Mouse (Mus musculus) embryonic facial prominence, embryonic 13.5 days (tissue): ENCODE data around the gene Gm4559. TPM values are rescaled to one million over a fixed set of nuclear protein-coding genes. Genes with fewer than 3 reads are reported as not detected.
"Not testable (repeated sequence)": the region's sequence is repeated elsewhere in the genome, so short reads cannot be mapped to it uniquely, and the experiment has no call there.

Source experiments
- ATAC-seq: fragments of 200-750 bp; cut with Nextera tagmentation; 2 replicates; pipeline ENCODE4 v1.8.0; 2017; ENCODE audit warnings: low read depth; ENCODE audit not compliant: insufficient number of reproducible peaks, insufficient read depth, low FRiP score, low TSS enrichment
- H3K27ac ChIP-seq: fragments of 300-500 bp; sonication (generic); 2 replicates; pipeline ENCODE4 v1.5.1; 2015; ENCODE audit warnings: moderate library complexity, mild to moderate bottlenecking, inconsistent platforms
- H3K27me3 ChIP-seq: fragments of 300-500 bp; sonication (generic); 2 replicates; pipeline ENCODE4 v1.6.1; 2015; ENCODE audit warnings: mild to moderate bottlenecking, inconsistent platforms
- H3K36me3 ChIP-seq: fragments of 300-500 bp; sonication (generic); 2 replicates; pipeline ENCODE4 v1.6.1; 2015; ENCODE audit warnings: mild to moderate bottlenecking, inconsistent platforms
- H3K4me1 ChIP-seq: fragments of 300-500 bp; sonication (generic); 2 replicates; pipeline ENCODE4 v1.6.1; 2015; ENCODE audit warnings: inconsistent platforms
- H3K4me2 ChIP-seq: fragments of 300-500 bp; sonication (generic); 2 replicates; pipeline ENCODE4 v1.6.1; 2015; ENCODE audit warnings: moderate library complexity, mild to moderate bottlenecking, inconsistent platforms
- H3K4me3 ChIP-seq: fragments of 300-500 bp; sonication (generic); 2 replicates; pipeline ENCODE4 v1.5.1; 2015; ENCODE audit warnings: mild to moderate bottlenecking, inconsistent platforms
- H3K9ac ChIP-seq: fragments of 300-500 bp; sonication (generic); 2 replicates; pipeline ENCODE4 v1.6.1; 2015; ENCODE audit warnings: mild to moderate bottlenecking, inconsistent platforms
- H3K9me3 ChIP-seq: fragments of 300-500 bp; sonication (generic); 2 replicates; pipeline ENCODE4 v1.6.1; 2016; ENCODE audit warnings: inconsistent platforms
- WGBS: fragments of 180-500 bp; shearing (Covaris S2); methylation state at CpG from one replicate; pipeline ENCODE4 v1.1.7; 2015; ENCODE audit warnings: mixed read lengths; 5-methylcytosine and 5-hydroxymethylcytosine counted together
- polyA plus RNA-seq: library from polyadenylated mRNA; unstranded; fragments of >200 nt; fragmentation: Nextera tagmentation; extraction: Ambion mirVana; gene quantifications from 2 replicates; pipeline ENCODE4 v1.2.1, GENCODE M21; 2015

The Gm4559 gene
- not detected in 2 replicates for polyA plus RNA-seq

DNA sequence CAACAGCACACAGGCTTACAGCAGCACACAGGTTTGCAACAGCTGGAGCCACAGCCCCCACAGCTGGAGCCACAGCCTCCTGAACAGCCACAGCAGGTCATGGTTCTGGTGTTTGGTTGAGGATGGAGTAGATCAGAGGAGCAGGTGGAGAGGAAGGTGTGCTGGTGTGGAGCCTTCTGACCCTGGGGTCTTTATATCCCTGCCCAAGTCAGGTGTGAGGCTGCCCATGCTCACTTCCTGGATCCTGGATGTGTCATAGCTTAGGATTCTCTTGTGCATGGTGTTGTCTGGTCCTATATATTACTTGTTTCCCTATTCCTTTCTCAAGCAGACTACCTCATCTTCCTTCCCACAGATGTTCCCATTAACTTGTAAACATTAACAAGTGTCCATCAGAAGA, at the start of gene Gm4559:
Gene Gm4559 (minus strand): TSS at position 101 of the 400 bp plus-strand sequence.
- not testable (repeated sequence) for H3K9ac ChIP-seq, H3K27me3 ChIP-seq, H3K4me1 ChIP-seq, H3K36me3 ChIP-seq, ATAC-seq, H3K27ac ChIP-seq, H3K4me3 ChIP-seq, H3K9me3 ChIP-seq, H3K4me2 ChIP-seq

GRCm38 (mm10) chr7:142323396-142324117, 49.4 kb upstream of the Gm4559 start:
- Histone ChIP-seq H3K4me1 (peaks cover 18% of the 10 kb centered on the region), H3K27ac (no peak overlapping the region), H3K27me3 (no peaks in the 10 kb centered on the region), H3K9ac (no peak overlapping the region), H3K36me3 (no peaks in the 10 kb centered on the region), H3K9me3 (no peaks in the 10 kb centered on the region), H3K4me2 (no peak overlapping the region), H3K4me3 (no peak overlapping the region)
- no peak for ATAC-seq
- 82% methylated on average over 12 of the region's 12 CpGs for WGBS

DNA sequence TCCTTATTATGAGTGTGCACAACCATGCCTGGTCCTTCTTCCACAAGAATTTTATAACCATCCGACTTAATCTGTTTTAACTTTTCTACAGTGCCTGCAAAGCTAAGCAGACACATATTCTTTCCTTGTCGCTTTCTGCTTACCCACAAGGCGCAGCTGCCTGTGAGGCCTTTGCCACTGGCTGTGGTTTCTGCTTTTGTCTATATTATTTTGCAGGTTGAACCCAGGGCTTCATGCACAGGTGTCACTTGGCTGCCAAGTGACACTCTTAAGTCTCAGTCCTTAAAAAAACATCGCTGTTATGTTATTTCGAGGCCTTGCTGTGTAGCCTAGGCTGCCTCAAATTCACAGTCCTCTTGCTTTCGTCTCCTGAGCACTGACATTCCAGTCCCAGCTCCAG, 48.5 kb upstream of the Gm4559 start:
- WGBS = 83% methylated on average over 6 of the region's 6 CpGs
- ATAC-seq = no peak
- peak overlapping the region; percentile 73; the same call in 1 of the 2 replicates for H3K27ac ChIP-seq
- no peak overlapping the region for H3K9ac ChIP-seq
- no peak overlapping the region for H3K4me3 ChIP-seq
- no peak overlapping the region for H3K4me2 ChIP-seq
- peaks cover 20% of the 10 kb centered on the region for H3K4me1 ChIP-seq
- no peaks in the 10 kb centered on the region for H3K9me3 ChIP-seq
- no peaks in the 10 kb centered on the region for H3K36me3 ChIP-seq
- H3K27me3 ChIP-seq = no peaks in the 10 kb centered on the region

DNA sequence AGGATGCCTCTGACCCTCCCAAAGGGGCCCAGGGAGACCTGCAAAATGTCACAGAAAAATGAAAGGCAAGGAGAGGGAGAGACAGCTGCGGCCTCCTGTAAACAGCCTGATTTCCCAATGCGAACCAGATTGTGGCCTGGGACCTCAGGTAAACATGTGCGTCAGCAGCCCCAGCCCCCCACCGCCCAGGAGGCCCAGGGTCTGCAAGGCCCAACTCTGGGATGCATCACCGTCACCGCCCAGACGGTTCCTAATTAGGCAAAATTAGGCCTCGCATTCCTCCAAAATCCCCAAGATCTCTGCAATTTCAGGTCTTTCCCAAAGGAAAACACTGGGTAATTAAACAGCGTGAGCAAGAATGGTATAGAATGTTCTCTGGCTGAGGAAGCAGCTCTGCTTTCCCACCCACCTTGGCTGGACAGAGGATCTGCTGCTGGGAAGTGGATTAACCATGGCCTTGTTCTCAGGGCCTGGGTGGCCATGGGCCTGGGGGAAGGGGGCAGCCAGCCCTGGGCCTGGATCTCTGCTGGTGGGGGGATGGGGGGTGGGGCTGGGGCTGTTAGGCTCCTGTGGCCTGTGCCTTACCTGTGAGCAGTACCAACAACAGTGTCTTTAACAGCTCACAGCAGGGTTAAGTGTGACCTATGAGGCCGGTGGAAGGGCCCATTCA, 47.6 kb upstream of the Gm4559 start:
- not testable (repeated sequence) for ATAC-seq, H3K27me3 ChIP-seq, H3K4me3 ChIP-seq, H3K9me3 ChIP-seq, H3K9ac ChIP-seq, H3K4me2 ChIP-seq, H3K36me3 ChIP-seq
- Histone ChIP-seq H3K27ac (peak overlapping the region; percentile 73), H3K4me1 (peaks cover 20% of the 10 kb centered on the region)
- 28% methylated on average over 7 of the region's 10 CpGs for WGBS

DNA sequence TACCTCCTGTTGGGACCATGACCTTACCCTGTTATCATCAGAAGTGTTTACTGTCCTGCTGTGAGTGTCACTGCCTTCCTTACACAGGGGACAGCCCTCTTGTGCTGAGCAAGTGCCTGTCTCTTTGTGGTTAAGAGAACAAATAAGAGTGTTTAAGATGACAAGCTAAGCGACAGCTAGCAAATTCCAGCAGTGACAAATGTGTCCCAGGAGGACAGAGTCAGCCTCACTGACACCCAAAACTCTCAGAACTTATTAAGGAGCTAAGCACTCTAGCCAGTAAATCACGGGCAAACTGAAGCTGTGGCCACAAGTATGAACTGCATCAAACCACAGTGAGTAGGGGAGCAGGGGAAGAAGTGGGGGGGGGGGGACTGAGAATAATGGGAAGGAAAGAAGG, 46.7 kb upstream of the Gm4559 start:
- H3K4me2 ChIP-seq = no peak overlapping the region
- no peaks in the 10 kb centered on the region for H3K36me3 ChIP-seq
- H3K27ac ChIP-seq = peak overlapping the region; percentile 51
- no peaks in the 10 kb centered on the region for H3K9me3 ChIP-seq
- no peak for ATAC-seq
- no peak overlapping the region for H3K4me3 ChIP-seq
- WGBS = 22% methylated on average over 2 of the region's 2 CpGs
- 0 out of 2 replicates have a peak overlapping the region, but pooled peaks have one; percentile 0 for H3K9ac ChIP-seq
- H3K27me3 ChIP-seq = no peaks in the 10 kb centered on the region
- H3K4me1 ChIP-seq = peaks cover 20% of the 10 kb centered on the region

GRCm38 (mm10) chr7:142319124-142319523, 45.0 kb upstream of the Gm4559 start:
- Histone ChIP-seq H3K9ac (no peak overlapping the region), H3K4me2 (no peak overlapping the region), H3K4me1 (peaks cover 20% of the 10 kb centered on the region), H3K27me3 (no peaks in the 10 kb centered on the region), H3K36me3 (no peaks in the 10 kb centered on the region), H3K27ac (peak overlapping the region; percentile 29; the same call in 1 of the 2 replicates), H3K9me3 (no peaks in the 10 kb centered on the region), H3K4me3 (no peak overlapping the region)
- 74% methylated on average over 11 of the region's 11 CpGs for WGBS
- ATAC-seq = no peak

GRCm38 (mm10) chr7:142317216-142317615, 43.1 kb upstream of the Gm4559 start:
- WGBS = 80% methylated on average over 5 of the region's 5 CpGs

DNA sequence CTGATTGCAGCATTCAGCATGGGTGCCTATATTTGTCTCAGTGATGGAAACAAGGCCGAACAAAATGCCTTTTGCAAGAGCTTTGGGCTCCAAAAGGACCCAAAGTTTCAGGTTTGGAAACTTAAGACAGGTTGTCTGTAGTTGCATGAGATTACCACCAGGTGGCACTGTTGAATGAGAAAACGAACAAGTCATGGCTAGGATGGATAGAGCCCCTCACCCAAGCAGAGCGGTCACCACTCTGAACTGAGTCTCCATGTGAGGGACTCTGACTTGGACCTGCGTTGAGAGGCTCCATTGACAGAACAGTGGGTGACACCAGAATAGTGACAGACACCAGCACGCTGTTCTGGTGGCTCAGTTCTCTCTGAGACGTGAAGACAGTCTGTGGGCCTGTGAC, 42.4 kb upstream of the Gm4559 start:
- Histone ChIP-seq H3K4me2 (no peak overlapping the region), H3K27ac (no peak overlapping the region), H3K9me3 (no peaks in the 10 kb centered on the region), H3K36me3 (no peaks in the 10 kb centered on the region), H3K9ac (no peak overlapping the region), H3K27me3 (no peaks in the 10 kb centered on the region), H3K4me3 (no peak overlapping the region), H3K4me1 (peaks cover 16% of the 10 kb centered on the region)
- ATAC-seq = peak; percentile 35; the same call in 1 of the 2 replicates
- WGBS = 39% methylated on average over 6 of the region's 6 CpGs

More at GRCm38 (mm10) chr7:142317216-142317615, 43.1 kb upstream of the Gm4559 start:
- Histone ChIP-seq H3K27me3 (no peaks in the 10 kb centered on the region), H3K27ac (no peak overlapping the region), H3K4me1 (peaks cover 20% of the 10 kb centered on the region), H3K9ac (no peak overlapping the region), H3K9me3 (no peaks in the 10 kb centered on the region), H3K36me3 (no peaks in the 10 kb centered on the region), H3K4me2 (no peak overlapping the region), H3K4me3 (no peak overlapping the region)
- ATAC-seq = no peak

- 52% methylated on average over 5 of the region's 5 CpGs for WGBS
- no peaks in the 10 kb centered on the region for H3K27me3 ChIP-seq
- no peak overlapping the region for H3K4me2 ChIP-seq
- H3K4me3 ChIP-seq = no peak overlapping the region
- H3K27ac ChIP-seq = no peak overlapping the region
- H3K9me3 ChIP-seq = no peaks in the 10 kb centered on the region
- no peak for ATAC-seq
- no peak overlapping the region for H3K9ac ChIP-seq
- peaks cover 3% of the 10 kb centered on the region; the same call in 1 of the 2 replicates for H3K4me1 ChIP-seq
- no peaks in the 10 kb centered on the region for H3K36me3 ChIP-seq
Observed at GRCm38 (mm10) chr7:142314600-142315285, 40.6 kb upstream of the Gm4559 start.

GRCm38 (mm10) chr7:142303929-142304328, 29.8 kb upstream of the Gm4559 start:
- not testable (repeated sequence) for H3K4me2 ChIP-seq, H3K27ac ChIP-seq, H3K9ac ChIP-seq, H3K36me3 ChIP-seq, H3K27me3 ChIP-seq, H3K4me1 ChIP-seq, H3K4me3 ChIP-seq, ATAC-seq, H3K9me3 ChIP-seq
- 86% methylated on average over 1 of the region's 1 CpGs for WGBS

- Histone ChIP-seq H3K9me3 (no peaks in the 10 kb centered on the region), H3K27me3 (peaks cover 8% of the 10 kb centered on the region; the same call in 1 of the 2 replicates), H3K9ac (no peak within 1 kb of the TSS), H3K4me3 (no peak within 1 kb of the TSS), H3K27ac (no peak within 1 kb of the TSS), H3K36me3 (no peaks in the 10 kb centered on the region), H3K4me1 (no peaks in the 10 kb centered on the region), H3K4me2 (no peak within 1 kb of the TSS)
- 64% methylated on average over 3 of the region's 3 CpGs for WGBS
- no peak for ATAC-seq
Observed at GRCm38 (mm10) chr7:142303249-142303648, 29.1 kb upstream of the Gm4559 start, which contains the start of gene Krtap5-4. Gene Krtap5-4, plus strand, starts transcription at chr7:142303549.
